Mouse (Mus musculus) bone marrow, adult 2 months (tissue): ENCODE data around the gene Cnr2.

Experiments used
- CTCF ChIP-seq: fragments of 200-500 bp; IDR thresholded peaks from 2 replicates; pipeline ENCODE4 v1.5.1; 2011; ENCODE audit warnings: low read length, control low read depth; ENCODE audit not compliant: control insufficient read depth, insufficient read depth
- POLR2A ChIP-seq: fragments of 200-500 bp; IDR thresholded peaks from 2 replicates; pipeline ENCODE4 v1.6.1; 2011; ENCODE audit warnings: low read depth, mild to moderate bottlenecking, control low read depth, low read length, borderline replicate concordance; ENCODE audit not compliant: control insufficient read depth

GRCm38 (mm10) chr4:135854630-135855029 is 40.6 kb upstream of the Cnr2 start:
- TF ChIP-seq CTCF = no peak
- TF ChIP-seq POLR2A = no peak
